Mouse (Mus musculus): ENCODE results near the gene Gabarapl2. TPM values are rescaled to one million over a fixed set of nuclear protein-coding genes. Genes with fewer than 3 reads are reported as not detected.

Gabarapl2 gene
- polyA plus RNA-seq, 1 experiment from 2014 or later, result 492 TPM

DNA sequence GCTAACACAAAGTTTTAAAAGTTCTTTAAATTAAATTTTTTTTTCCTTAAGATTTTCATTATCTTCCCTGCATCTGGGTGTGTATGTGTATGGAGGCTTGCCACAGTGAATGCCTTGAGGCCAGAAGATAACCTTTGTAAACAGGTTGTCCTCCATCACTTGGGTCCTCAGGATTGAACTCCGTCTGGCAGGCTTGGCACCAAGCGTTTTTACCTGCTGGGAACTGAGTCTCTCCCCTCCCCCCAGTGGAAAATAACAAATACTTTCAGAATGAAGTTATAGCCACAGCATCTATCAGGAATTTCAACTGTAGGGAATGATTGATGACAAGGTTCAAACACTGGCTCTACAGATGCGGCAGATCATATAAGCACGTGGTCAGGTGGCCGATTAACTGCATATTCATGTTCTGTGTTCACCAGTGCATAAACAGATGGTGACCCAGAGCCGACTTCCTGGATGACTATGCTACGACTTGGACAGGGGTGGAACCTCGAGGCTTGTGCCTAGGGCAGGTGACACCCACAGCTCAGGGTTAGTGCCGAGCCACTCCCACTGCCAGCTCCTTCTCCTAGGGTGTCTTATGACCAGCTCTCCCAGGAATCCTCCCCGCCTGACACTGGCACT, 874 bp upstream of the Gabarapl2 start:
- H3K27ac ChIP-seq, result 0 out of 2 replicates have a peak overlapping the region, but pooled peaks have one; percentile 40
- 11% methylated on average over 10 of the region's 10 CpGs for WGBS

DNA sequence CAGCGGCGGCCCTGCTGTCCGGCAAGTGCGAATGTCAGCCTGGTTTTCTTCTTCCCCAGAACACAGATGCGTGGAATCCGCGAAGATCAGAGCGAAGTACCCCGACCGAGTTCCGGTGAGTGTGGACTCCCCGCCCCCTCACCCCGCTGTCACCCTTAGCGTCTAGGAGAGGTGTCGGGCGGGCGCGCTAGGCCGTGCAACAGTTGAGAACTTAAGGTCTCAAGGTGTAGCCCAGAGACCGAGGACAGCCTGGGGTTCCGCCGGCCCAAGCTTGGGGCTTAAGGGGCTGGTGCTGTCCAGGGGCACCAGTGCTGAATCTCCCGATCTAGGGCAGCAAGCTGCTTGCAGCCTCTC, 575 bp downstream of the Gabarapl2 start:
- H3K4me3 ChIP-seq, result peak overlapping the region; percentile 99
- H3K27me3 ChIP-seq, result no peaks in the 10 kb centered on the region
- peak; percentile 30 for ATAC-seq (ENCODE audit: low FRiP score)
- under 1% methylated on average over 23 of the region's 23 CpGs for WGBS
- peaks cover 38% of the 10 kb centered on the region for H3K36me3 ChIP-seq
- H3K4me2 ChIP-seq, result peak overlapping the region; percentile 100
- peak overlapping the region; percentile 82 for H3K27ac ChIP-seq
- peaks cover 22% of the 10 kb centered on the region for H3K4me1 ChIP-seq (replicated peaks)
- no peaks in the 10 kb centered on the region for H3K9me3 ChIP-seq
- peak overlapping the region; percentile 98 for H3K9ac ChIP-seq

More for the DNA sequence above, 874 bp upstream of the Gabarapl2 start:
- Histone ChIP-seq H3K9ac (peak overlapping the region; percentile 56; the same call in 1 of the 2 replicates), H3K36me3 (peaks cover 25% of the 10 kb centered on the region), H3K9me3 (no peaks in the 10 kb centered on the region), H3K4me2 (peak overlapping the region; percentile 61), H3K27me3 (no peaks in the 10 kb centered on the region), H3K4me1 (replicated peaks) (peaks cover 22% of the 10 kb centered on the region), H3K4me3 (peak overlapping the region; percentile 99)
- peak; percentile 64 for ATAC-seq (ENCODE audit: low FRiP score)

DNA sequence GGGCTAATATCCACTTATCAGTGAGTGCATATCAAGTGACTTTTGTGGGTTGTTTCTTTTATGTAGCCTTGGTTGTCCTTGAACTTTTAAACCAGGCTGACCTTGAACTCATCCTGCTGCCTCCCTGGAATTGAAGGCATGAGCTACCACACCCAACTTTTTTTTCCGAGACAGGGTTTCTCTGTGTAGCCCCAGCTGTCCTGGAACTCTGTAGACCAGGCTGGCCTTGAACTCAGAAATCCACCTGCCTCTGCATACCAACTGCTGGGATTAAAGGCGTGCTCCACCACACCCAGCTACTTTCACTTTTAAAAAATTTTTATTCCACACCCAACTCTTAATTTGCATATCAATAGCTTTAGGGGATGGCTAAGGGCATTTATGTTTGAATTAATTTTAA, 3.0 kb downstream of the Gabarapl2 start:
- Histone ChIP-seq H3K4me3 (no peak overlapping the region), H3K4me2 (no peak overlapping the region), H3K9ac (no peak overlapping the region), H3K27ac (no peak overlapping the region), H3K27me3 (no peaks in the 10 kb centered on the region), H3K9me3 (no peaks in the 10 kb centered on the region), H3K4me1 (replicated peaks) (peaks cover 22% of the 10 kb centered on the region), H3K36me3 (peaks cover 63% of the 10 kb centered on the region)
- no peak for ATAC-seq (ENCODE audit: low FRiP score)
- 92% methylated on average over 2 of the region's 2 CpGs for WGBS

DNA sequence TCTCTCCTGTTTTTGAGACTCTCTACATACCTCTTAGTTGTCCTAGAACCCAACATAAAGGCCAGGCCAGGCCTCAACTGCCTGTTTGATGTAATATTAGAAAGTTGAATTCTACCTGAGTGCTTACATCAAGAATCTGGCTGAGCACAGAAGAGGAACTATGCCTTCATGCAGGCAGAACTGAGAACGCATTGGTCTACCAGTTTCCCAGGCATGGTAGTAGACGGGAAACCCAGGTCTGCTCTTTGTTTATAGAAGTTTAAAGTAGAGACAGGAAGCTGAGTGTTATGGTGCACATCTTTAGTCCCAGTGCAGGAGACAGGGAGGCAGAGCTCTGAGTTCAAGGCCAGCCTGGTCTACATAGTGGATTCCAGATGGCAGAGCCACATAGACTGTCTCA, 6.6 kb downstream of the Gabarapl2 start:
- H3K4me1 ChIP-seq (replicated peaks), result peaks cover 4% of the 10 kb centered on the region
- ATAC-seq (ENCODE audit: low FRiP score), result no peak
- H3K27ac ChIP-seq, result no peak overlapping the region
- WGBS, result 94% methylated on average over 2 of the region's 2 CpGs
- H3K36me3 ChIP-seq, result peaks cover 91% of the 10 kb centered on the region
- H3K4me3 ChIP-seq, result no peak overlapping the region
- H3K4me2 ChIP-seq, result no peak overlapping the region
- no peaks in the 10 kb centered on the region for H3K9me3 ChIP-seq
- no peak overlapping the region for H3K9ac ChIP-seq
- H3K27me3 ChIP-seq, result no peaks in the 10 kb centered on the region

DNA sequence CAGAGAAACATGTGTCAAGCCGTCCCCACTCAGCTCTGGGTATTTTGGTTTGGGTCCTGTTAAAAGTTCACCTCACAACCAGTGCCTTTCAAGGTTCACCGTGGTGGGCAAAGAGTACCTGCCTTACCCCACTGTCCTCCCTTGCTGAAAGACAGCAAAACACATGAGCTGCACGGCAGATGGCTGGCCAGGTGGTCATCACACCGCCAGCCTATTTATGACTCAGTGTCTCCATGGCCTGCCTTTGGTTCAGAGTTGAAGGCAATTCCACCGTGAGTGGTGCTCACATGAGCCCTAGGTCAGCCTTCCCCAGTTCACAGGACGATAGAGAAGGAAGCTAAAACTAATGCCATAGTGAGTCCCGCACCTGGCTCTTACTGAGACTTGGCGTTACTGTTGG, 7.5 kb downstream of the Gabarapl2 start:
- ATAC-seq (ENCODE audit: low FRiP score), result no peak
- Histone ChIP-seq H3K27me3 (no peaks in the 10 kb centered on the region), H3K36me3 (peaks cover 87% of the 10 kb centered on the region), H3K27ac (no peak overlapping the region), H3K4me1 (replicated peaks) (no peaks in the 10 kb centered on the region), H3K9ac (no peak overlapping the region), H3K9me3 (no peaks in the 10 kb centered on the region), H3K4me3 (no peak overlapping the region), H3K4me2 (no peak overlapping the region)
- 97% methylated on average over 8 of the region's 8 CpGs for WGBS

DNA sequence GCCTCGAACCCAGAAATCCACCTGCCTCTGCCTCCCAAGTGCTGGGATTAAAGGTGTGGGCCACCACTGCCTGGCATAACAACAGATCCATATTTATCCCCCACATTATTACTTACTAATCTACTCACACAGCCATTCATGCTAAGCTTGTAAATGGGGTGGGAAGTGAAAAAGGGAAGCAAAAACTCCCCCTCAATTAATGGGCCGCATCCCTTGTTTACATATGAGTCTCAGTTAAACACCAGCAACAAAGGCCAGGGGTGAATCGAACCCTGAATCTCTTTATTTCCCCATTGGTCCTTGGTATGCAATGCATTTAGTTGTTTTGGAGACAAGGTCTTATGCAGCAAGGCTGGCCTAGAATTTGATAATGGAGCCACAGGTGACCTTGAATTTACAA, 10.3 kb downstream of the Gabarapl2 start:
- Histone ChIP-seq H3K9ac (no peak overlapping the region), H3K27me3 (no peaks in the 10 kb centered on the region), H3K4me3 (no peak overlapping the region), H3K9me3 (no peaks in the 10 kb centered on the region), H3K36me3 (peaks cover 87% of the 10 kb centered on the region), H3K4me1 (replicated peaks) (no peaks in the 10 kb centered on the region), H3K4me2 (no peak overlapping the region), H3K27ac (no peak overlapping the region)
- 91% methylated on average over 3 of the region's 3 CpGs for WGBS
- ATAC-seq (ENCODE audit: low FRiP score), result no peak

DNA sequence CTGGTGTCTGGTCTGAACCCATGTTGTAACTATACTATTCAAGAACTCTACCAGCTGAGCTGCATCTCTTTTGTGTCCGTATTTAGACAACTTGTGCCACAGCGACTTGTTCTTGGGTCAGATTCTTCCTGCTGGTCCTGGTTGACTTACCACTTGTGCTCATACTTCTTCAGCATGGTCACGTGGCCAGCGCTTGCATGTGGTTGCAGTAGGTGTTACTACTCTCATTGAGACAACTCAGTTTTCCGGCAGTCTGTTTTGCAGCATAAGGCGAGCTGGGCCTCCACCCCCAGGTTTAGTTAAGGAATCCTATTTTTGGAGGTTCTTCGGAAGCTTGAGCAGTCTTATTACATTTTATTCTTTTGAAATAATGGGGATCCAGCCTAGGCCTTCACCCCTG, 10.8 kb downstream of the Gabarapl2 start:
- Histone ChIP-seq H3K4me2 (no peak overlapping the region), H3K9me3 (no peaks in the 10 kb centered on the region), H3K36me3 (peaks cover 87% of the 10 kb centered on the region), H3K27ac (no peak overlapping the region), H3K27me3 (no peaks in the 10 kb centered on the region), H3K4me1 (replicated peaks) (no peaks in the 10 kb centered on the region), H3K9ac (no peak overlapping the region), H3K4me3 (no peak overlapping the region)
- 95% methylated on average over 7 of the region's 7 CpGs for WGBS
- ATAC-seq (ENCODE audit: low FRiP score), result no peak

DNA sequence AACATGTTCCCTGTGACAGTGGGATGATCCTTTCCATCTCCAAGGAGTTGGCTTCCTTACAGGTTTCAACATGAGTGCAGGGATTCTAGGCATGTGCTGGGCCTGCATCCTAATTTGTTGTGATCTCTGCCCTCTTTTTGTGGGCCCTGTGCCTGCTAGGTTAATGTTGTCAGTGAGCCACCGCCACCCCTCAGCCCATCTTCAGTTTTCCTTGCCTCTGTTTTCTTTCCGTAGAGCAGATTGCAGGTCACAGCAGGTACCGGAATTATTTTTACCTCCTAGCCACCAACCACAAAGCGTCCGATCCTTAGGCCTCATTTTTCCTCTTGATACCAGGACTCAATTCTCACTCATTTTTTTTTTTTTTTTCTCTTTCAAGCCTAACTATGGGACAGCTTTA, 11.4 kb downstream of the Gabarapl2 start:
- 93% methylated on average over 5 of the region's 5 CpGs for WGBS

DNA sequence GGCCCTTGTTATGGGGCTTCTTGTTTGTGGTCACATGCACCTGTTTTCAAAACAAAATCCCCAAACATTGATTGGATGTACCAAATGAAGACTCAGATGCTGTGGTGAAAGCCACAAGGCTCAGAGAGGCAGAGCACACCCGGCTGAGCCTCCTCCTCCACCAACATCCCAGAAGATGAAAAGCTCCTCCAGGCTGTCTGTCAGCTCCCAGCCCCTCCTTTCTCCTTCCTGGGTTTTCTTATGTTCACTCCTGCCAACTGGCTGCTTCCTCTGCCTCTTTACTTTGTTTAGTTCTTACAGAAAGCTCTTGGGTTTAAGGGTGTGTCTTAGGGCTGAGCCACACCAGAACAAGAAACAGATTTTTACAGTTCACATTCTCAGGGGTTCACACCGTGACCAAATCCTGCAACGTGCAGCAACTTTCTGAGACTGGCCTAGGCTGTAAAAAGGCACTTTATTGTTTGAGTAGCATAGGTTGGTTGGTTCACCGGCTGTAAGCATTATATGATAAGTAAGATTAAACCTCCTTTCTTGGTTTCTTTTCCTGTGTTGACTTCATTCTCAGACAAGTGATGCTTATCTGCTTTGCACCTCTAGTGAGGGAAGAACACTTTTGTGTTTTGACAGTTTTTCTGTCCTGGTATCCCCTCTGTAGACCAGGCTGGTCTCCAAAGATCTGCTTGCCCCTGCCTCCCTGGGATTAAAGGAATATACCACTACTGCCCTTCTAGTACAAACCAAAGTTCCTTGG, 14.5 kb downstream of the Gabarapl2 start:
- Histone ChIP-seq H3K4me3 (no peak overlapping the region), H3K9me3 (no peaks in the 10 kb centered on the region), H3K4me1 (replicated peaks) (no peaks in the 10 kb centered on the region), H3K4me2 (no peak overlapping the region), H3K27me3 (no peaks in the 10 kb centered on the region), H3K36me3 (peaks cover 72% of the 10 kb centered on the region), H3K9ac (no peak overlapping the region), H3K27ac (no peak overlapping the region)
- no peak for ATAC-seq (ENCODE audit: low FRiP score)
- 90% methylated on average over 4 of the region's 4 CpGs for WGBS

More for the DNA sequence above, 11.4 kb downstream of the Gabarapl2 start:
- Histone ChIP-seq H3K9me3 (no peaks in the 10 kb centered on the region), H3K36me3 (peaks cover 87% of the 10 kb centered on the region), H3K27ac (no peak overlapping the region), H3K4me1 (replicated peaks) (no peaks in the 10 kb centered on the region), H3K27me3 (no peaks in the 10 kb centered on the region), H3K4me3 (no peak overlapping the region), H3K9ac (no peak overlapping the region), H3K4me2 (no peak overlapping the region)
- no peak for ATAC-seq (ENCODE audit: low FRiP score)

DNA sequence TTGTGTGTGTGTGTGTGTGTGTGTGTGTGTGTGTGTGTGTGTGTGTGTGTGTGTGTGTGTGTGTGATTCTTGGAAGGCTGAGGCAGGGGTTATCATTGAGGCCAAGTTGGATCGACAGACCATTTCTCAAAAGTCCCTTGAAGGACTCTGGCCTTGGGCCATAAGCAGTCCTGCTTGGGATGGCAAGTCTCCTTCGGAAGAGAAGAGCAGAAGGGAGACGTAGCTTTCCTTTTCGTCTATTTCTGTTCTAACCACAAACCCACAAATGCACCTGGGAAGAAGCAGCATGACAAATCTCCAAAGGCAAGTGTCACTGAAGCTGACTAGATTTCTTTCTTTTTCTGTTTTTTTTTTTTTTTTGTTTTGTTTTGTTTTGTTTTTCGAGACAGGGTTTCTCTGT, 15.4 kb downstream of the Gabarapl2 start:
- no peaks in the 10 kb centered on the region for H3K4me1 ChIP-seq (replicated peaks)
- no peaks in the 10 kb centered on the region for H3K9me3 ChIP-seq
- ATAC-seq (ENCODE audit: low FRiP score), result no peak
- no peak overlapping the region for H3K9ac ChIP-seq
- no peak overlapping the region for H3K4me3 ChIP-seq
- H3K36me3 ChIP-seq, result peaks cover 74% of the 10 kb centered on the region
- H3K27ac ChIP-seq, result no peak overlapping the region
- WGBS, result 92% methylated on average over 5 of the region's 5 CpGs
- no peaks in the 10 kb centered on the region for H3K27me3 ChIP-seq
- no peak overlapping the region for H3K4me2 ChIP-seq

DNA sequence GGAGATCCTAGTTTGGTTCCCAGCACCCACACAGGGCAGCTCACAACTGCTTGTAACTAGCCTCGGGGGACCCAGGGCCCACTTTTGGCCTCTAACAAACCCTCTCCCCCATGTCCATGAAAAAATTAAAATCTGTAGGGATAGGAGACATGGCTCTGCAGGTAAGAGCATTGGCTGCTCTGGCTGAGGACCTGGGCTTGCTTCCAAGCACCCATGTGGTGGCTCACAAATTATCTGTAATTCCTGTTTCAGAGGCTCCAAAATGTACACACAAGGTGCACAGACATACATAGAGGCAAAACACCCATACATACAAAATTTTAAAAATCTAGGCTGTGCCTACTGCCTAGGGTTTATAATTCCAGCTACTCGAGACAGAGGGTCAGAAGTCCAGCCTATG, 16.7 kb downstream of the Gabarapl2 start:
- Histone ChIP-seq H3K27ac (no peak overlapping the region), H3K27me3 (no peaks in the 10 kb centered on the region), H3K36me3 (peaks cover 64% of the 10 kb centered on the region), H3K4me2 (no peak overlapping the region), H3K9me3 (no peaks in the 10 kb centered on the region), H3K4me1 (replicated peaks) (no peaks in the 10 kb centered on the region), H3K4me3 (no peak overlapping the region), H3K9ac (no peak overlapping the region)
- ATAC-seq (ENCODE audit: low FRiP score), result no peak
- 96% methylated on average over 2 of the region's 2 CpGs for WGBS

DNA sequence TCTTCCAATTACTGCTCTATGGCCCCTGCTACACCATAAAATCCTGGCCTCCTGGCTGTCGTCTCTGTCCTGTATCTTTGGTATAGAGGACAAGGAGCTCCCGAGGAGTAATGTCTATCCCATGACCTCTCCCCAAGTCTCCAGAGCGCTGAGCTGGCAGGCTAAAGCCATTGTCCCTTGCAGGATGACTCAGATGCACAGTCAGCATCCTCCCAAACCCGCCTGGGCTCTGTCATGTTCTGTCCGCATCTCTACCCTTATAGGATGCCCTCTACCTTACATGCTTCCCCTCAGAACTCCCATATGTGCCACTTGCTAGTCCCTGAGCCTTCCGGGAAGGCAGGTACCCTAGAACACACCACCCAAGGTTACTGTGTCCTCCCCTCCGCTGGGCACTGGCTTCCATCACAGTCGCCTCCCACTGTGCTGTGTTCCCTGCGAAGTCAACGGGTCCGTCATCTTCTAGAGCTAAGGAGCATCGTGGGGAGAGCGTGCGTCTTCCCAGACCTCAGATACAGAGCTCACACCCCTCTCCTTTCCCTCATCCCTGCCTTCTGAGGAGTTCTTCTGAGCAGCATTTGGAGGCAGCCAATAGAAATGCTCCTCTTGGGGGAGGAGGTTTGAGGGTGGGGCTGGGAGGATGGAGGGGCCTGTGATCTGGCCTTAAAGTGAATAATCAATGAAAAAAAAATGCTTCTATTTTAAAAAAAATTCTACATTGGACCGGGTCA, 20.3 kb downstream of the Gabarapl2 start:
- H3K9ac ChIP-seq, result no peak overlapping the region
- 76% methylated on average over 15 of the region's 15 CpGs for whole genome bisulfite sequencing

More for the DNA sequence above, 20.3 kb downstream of the Gabarapl2 start:
- Histone ChIP-seq H3K27ac (no peak overlapping the region), H3K27me3 (no peaks in the 10 kb centered on the region), H3K4me3 (no peak overlapping the region), H3K4me2 (no peak overlapping the region), H3K4me1 (replicated peaks) (peaks cover 2% of the 10 kb centered on the region; the same call in 1 of the 2 replicates), H3K36me3 (peaks cover 34% of the 10 kb centered on the region), H3K9me3 (no peaks in the 10 kb centered on the region)
- no peak for ATAC-seq (ENCODE audit: low FRiP score)
